In genomic region chr5:99036596-99037441, GRCm38 (mm10) we compare ENCODE assay signal across 8 mouse cellular contexts. TPM values are rescaled to one million over a fixed set of nuclear protein-coding genes. Genes with fewer than 3 reads are reported as not detected.
DNase-seq lines count a peak whose midpoint lies in the region; ATAC-seq and TF ChIP-seq lines count a peak whose summit lies in the region.

TSS of gene Prkg2 (minus strand) at chr5:99037351.

- peak within 1 kb of the TSS; percentile 71 for H3K9ac ChIP-seq in embryonic facial prominence, embryonic 11.5 days (replicated peaks; ENCODE audit: low read length)
- peak within 1 kb of the TSS; percentile 38; the same call in 1 of the 2 replicates for H3K9ac ChIP-seq in stomach, embryonic 15.5 days

- H3K4me1 ChIP-seq in embryonic facial prominence, embryonic 11.5 days (ENCODE audit: control insufficient read depth, insufficient read depth, low read length), result no peaks in the 10 kb centered on the region
- H3K4me1 ChIP-seq in stomach, embryonic 15.5 days, result 0 out of 2 replicates have a peak, but pooled peaks cover 8% of the 10 kb centered on the region

- peak; percentile 60 to 66 for DNase-seq in left cerebral cortex, adult 18-20 months (ENCODE audit: low spot score in 2 of 2)
- DNase-seq in left cerebral cortex, adult 11 months (ENCODE audit: low spot score), result no peak
- peak; percentile 59 for DNase-seq in embryonic facial prominence, embryonic 11.5 days (ENCODE audit: low spot score)
- DNase-seq in heart, postnatal 14 days, result peak; percentile 14 to 32
- peak; percentile 72 to 73 for DNase-seq in left cerebral cortex, adult 2 months (ENCODE audit: extremely low spot score in 1 of 2, low spot score in 2 of 2)
- peak; percentile 38 for DNase-seq in mesoderm, embryonic 11.5 days (ENCODE audit: low read depth, low spot score)
- no peak for DNase-seq in thymus, adult 18-20 months

- H3K36me3 ChIP-seq in embryonic facial prominence, embryonic 11.5 days (replicated peaks; ENCODE audit: control insufficient read depth, insufficient read depth, low read depth, low read length), result no peaks in the 10 kb centered on the region
- no peaks in the 10 kb centered on the region for H3K36me3 ChIP-seq in stomach, embryonic 15.5 days

- H3K9me3 ChIP-seq in embryonic facial prominence, embryonic 11.5 days (replicated peaks; ENCODE audit: control insufficient read depth, low read length), result no peaks in the 10 kb centered on the region
- no peaks in the 10 kb centered on the region for H3K9me3 ChIP-seq in stomach, embryonic 15.5 days

- under 1% methylated on average over 80 of the region's 94 CpGs for WGBS in embryonic facial prominence, embryonic 11.5 days
- WGBS in stomach, embryonic 15.5 days, result 1% methylated on average over 87 of the region's 94 CpGs

- no peaks in the 10 kb centered on the region for H3K27me3 ChIP-seq in embryonic facial prominence, embryonic 11.5 days (ENCODE audit: control insufficient read depth, insufficient read depth, low read length)
- peaks cover 22% of the 10 kb centered on the region for H3K27me3 ChIP-seq in stomach, embryonic 15.5 days (replicated peaks)

- intact Hi-C loops in heart, postnatal 14 days (cut with DNase I), result no loop called here
- intact Hi-C loops in left cerebral cortex, adult 2 months (cut with DNase I), result loop anchor here (2.0 to 10.0 kb wide), 2 partner anchors 94 to 132 kb away; no protein-coding TSS in a partner anchor

- peak; percentile 77 for ATAC-seq in embryonic facial prominence, embryonic 11.5 days (replicated peaks; ENCODE audit: insufficient number of reproducible peaks, low FRiP score, low TSS enrichment, low read depth)
- peak; percentile 63; the same call in 1 of the 2 replicates for ATAC-seq in stomach, embryonic 15.5 days (ENCODE audit: insufficient read depth, low FRiP score, low read depth)

- H3K4me3 ChIP-seq in embryonic facial prominence, embryonic 11.5 days (ENCODE audit: low read depth, low read length), result peak within 1 kb of the TSS; percentile 70
- H3K4me3 ChIP-seq in left cerebral cortex, adult 2 months, result peak within 1 kb of the TSS; percentile 67
- peak within 1 kb of the TSS; percentile 62 for H3K4me3 ChIP-seq in stomach, embryonic 15.5 days (replicated peaks)

- no peak within 1 kb of the TSS for H3K27ac ChIP-seq in embryonic facial prominence, embryonic 11.5 days (replicated peaks; ENCODE audit: low read depth, low read length)
- H3K27ac ChIP-seq in left cerebral cortex, adult 2 months, result peak within 1 kb of the TSS; percentile 86
- no peak within 1 kb of the TSS for H3K27ac ChIP-seq in stomach, embryonic 15.5 days

- peak within 1 kb of the TSS; percentile 97 for H3K4me2 ChIP-seq in embryonic facial prominence, embryonic 11.5 days (ENCODE audit: low read depth, low read length)
- H3K4me2 ChIP-seq in stomach, embryonic 15.5 days, result peak within 1 kb of the TSS; percentile 95

- no peak; the same call in 1 of the 2 replicates for TF ChIP-seq CTCF in left cerebral cortex, adult 2 months (IDR thresholded peaks at IDR 0.05)

RNA-seq across cellular contexts. Expression of gene Prkg2, which starts in this region (rescaled TPM):
- 10 to 100 TPM; 11.9 to 15.5 TPM for total RNA-seq in left cerebral cortex, adult 18-20 months (2021)
- 2.4 and 2.5 TPM in 2 replicates for polyA plus RNA-seq in embryonic facial prominence, embryonic 11.5 days (2014; fragmentation: Nextera tagmentation; extraction: Ambion mirVana)
- total RNA-seq in heart, postnatal 14 days (2021), result under 1 TPM; 0.44 to 0.55 TPM
- 10 to 100 TPM; 14.7 to 15.5 TPM for total RNA-seq in left cerebral cortex, adult 2 months (2021)
- 7.7 and 11.3 TPM in 2 replicates for polyA plus RNA-seq in stomach, embryonic 15.5 days (2015; fragmentation: Nextera tagmentation; extraction: Ambion mirVana)

Comparison
In these comparisons a context has a peak if more than half of its experiments do, and no peak if none do; other contexts are left out.
1. RNA of gene Prkg2 (total RNA-seq): 14.7 to 15.5 TPM in left cerebral cortex, adult 2 months and 11.9 to 15.5 TPM in left cerebral cortex, adult 18-20 months; 0.44 to 0.55 TPM in heart, postnatal 14 days; every median in the first group is over 4 times any median in the second.
2. DNase-seq: peak in left cerebral cortex, adult 18-20 months (2 of 2), embryonic facial prominence, embryonic 11.5 days (single experiment), left cerebral cortex, adult 2 months (2 of 2) and mesoderm, embryonic 11.5 days (single experiment); none in left cerebral cortex, adult 11 months (single experiment) and thymus, adult 18-20 months (0 of 2).
3. Peak in DNase-seq in heart, postnatal 14 days; RNA of the gene not detected or under 1 TPM.
4. Peak in every context shown above with its lines, with median percentiles within 50 percentile points of each other: H3K4me3 ChIP-seq.